Mouse (Mus musculus) CH12.LX (cell line): Measurements from ENCODE around the gene Scin. TPM values are rescaled to one million over a fixed set of nuclear protein-coding genes. Genes with fewer than 3 reads are reported as not detected.
A peak's percentile ranks its signal among the peaks of the same experiment; 100 is the strongest.

Experiments used
- DNase-seq: peaks from one replicate; pipeline ENCODE4 v3.0.0-alpha.2; 2013; ENCODE audit errors: extremely low read depth
- H3K27ac ChIP-seq: 2 replicates; pipeline ENCODE4 v1.5.1; 2012; ENCODE audit warnings: low read depth, mild to moderate bottlenecking, control low read depth, moderate library complexity; ENCODE audit not compliant: insufficient read depth
- H3K27me3 ChIP-seq: replicated peaks from 2 replicates; pipeline ENCODE3; 2012; ENCODE audit warnings: inconsistent platforms
- H3K36me3 ChIP-seq, 2 experiments: replicated peaks in 1 of 2; 2 replicates each; pipeline versions ENCODE3 to v1.6.1; 2012; ENCODE audit warnings: inconsistent platforms in 1 of 2, low read length in 1 of 2, mild to moderate bottlenecking in 1 of 2, mixed read lengths in 1 of 2, moderate library complexity in 1 of 2; ENCODE audit not compliant: control insufficient read depth in 1 of 2, insufficient read depth in 1 of 2
- H3K4me1 ChIP-seq, 2 experiments: 2 replicates each; pipeline ENCODE4 v1.6.1; 2012; ENCODE audit warnings: inconsistent platforms in 1 of 2, moderate library complexity in 1 of 2; ENCODE audit not compliant: insufficient read depth in 2 of 2, control insufficient read depth in 1 of 2
- H3K4me2 ChIP-seq: 2 replicates; pipeline ENCODE4 v1.6.1; 2012; ENCODE audit warnings: low read depth, mild to moderate bottlenecking, control low read depth; ENCODE audit not compliant: poor library complexity, insufficient read depth, severe bottlenecking
- H3K4me3 ChIP-seq, 3 experiments: fragments of 150-350 bp in 1 of 3; sonication (generic) in 1 of 3; replicated peaks in 1 of 3; 2 replicates each; pipeline versions ENCODE3 to v1.5.1; 2011 to 2012; ENCODE audit warnings: low read depth in 2 of 3, low read length in 2 of 3, mild to moderate bottlenecking in 2 of 3, moderate library complexity in 2 of 3, control low read depth in 1 of 3, improper control_type of control experiment in 1 of 3, inconsistent platforms in 1 of 3, mixed read lengths in 1 of 3; ENCODE audit not compliant: poor library complexity in 1 of 3
- H3K79me2 ChIP-seq: replicated peaks from 2 replicates; pipeline ENCODE4 v1.6.1; 2012; ENCODE audit warnings: mild to moderate bottlenecking, moderate library complexity; ENCODE audit not compliant: control insufficient read depth, poor library complexity, insufficient read depth, severe bottlenecking; ENCODE audit errors: extremely low read depth
- H3K9ac ChIP-seq: 2 replicates; pipeline ENCODE4 v1.6.1; 2012; ENCODE audit warnings: low read depth, mild to moderate bottlenecking, control low read depth, moderate library complexity; ENCODE audit not compliant: insufficient read depth
- H3K9me3 ChIP-seq: replicated peaks from 2 replicates; pipeline ENCODE3; 2012; ENCODE audit warnings: low read length, inconsistent platforms, mixed read lengths
- BHLHE40 ChIP-seq: IDR thresholded peaks from 2 replicates; pipeline ENCODE4 v1.6.1; 2011; ENCODE audit warnings: mild to moderate bottlenecking, low read depth, low read length, improper control_type of control experiment
- CTCF ChIP-seq, 2 experiments: IDR thresholded peaks in 1 of 2; conservative IDR thresholded peaks in 1 of 2; 2 replicates each; pipeline ENCODE4 v1.5.1; 2011 to 2012; ENCODE audit warnings: low read depth in 2 of 2, low read length in 2 of 2, improper control_type of control experiment in 1 of 2, inconsistent platforms in 1 of 2, mild to moderate bottlenecking in 1 of 2, moderate library complexity in 1 of 2
- JUN ChIP-seq: IDR thresholded peaks from 2 replicates; pipeline ENCODE4 v1.6.1; 2011; ENCODE audit warnings: low read depth, mild to moderate bottlenecking, low read length, improper control_type of control experiment, moderate library complexity; ENCODE audit not compliant: insufficient read depth
- JUND ChIP-seq: conservative IDR thresholded peaks from 2 replicates; pipeline ENCODE4 v1.6.1; 2011; ENCODE audit warnings: low read depth, low read length, improper control_type of control experiment
- MAFK ChIP-seq: IDR thresholded peaks from 2 replicates; pipeline ENCODE4 v1.6.1; 2011; ENCODE audit warnings: low read length, improper control_type of control experiment; ENCODE audit not compliant: insufficient replicate concordance
- MAX ChIP-seq: IDR thresholded peaks from 2 replicates; pipeline ENCODE4 v1.6.1; 2011; ENCODE audit warnings: low read length, improper control_type of control experiment
- POLR2A ChIP-seq: IDR thresholded peaks from 2 replicates; pipeline ENCODE4 v1.6.1; 2011; ENCODE audit warnings: low read depth, mild to moderate bottlenecking, improper control_type of control experiment, low read length
- POLR2AphosphoS2 ChIP-seq: IDR thresholded peaks from 2 replicates; pipeline ENCODE4 v1.6.1; 2011; ENCODE audit warnings: low read depth, low read length, improper control_type of control experiment
- RAD21 ChIP-seq: IDR thresholded peaks from 2 replicates; pipeline ENCODE4 v1.6.1; 2011; ENCODE audit warnings: low read depth, mild to moderate bottlenecking, low read length, improper control_type of control experiment, moderate library complexity
- RCOR1 ChIP-seq: conservative IDR thresholded peaks from 2 replicates; pipeline ENCODE4 v1.6.1; 2012; ENCODE audit warnings: low read depth, mild to moderate bottlenecking, inconsistent platforms, low read length, improper control_type of control experiment
- SIN3A ChIP-seq: IDR thresholded peaks from 2 replicates; pipeline ENCODE4 v1.6.1; 2012; ENCODE audit warnings: low read length, improper control_type of control experiment, inconsistent platforms
- USF2 ChIP-seq: conservative IDR thresholded peaks from 2 replicates; pipeline ENCODE4 v1.6.1; 2011; ENCODE audit warnings: low read depth, low read length, improper control_type of control experiment
- dilution Hi-C: fragments of 300-500 bp; cut with MboI; formaldehyde crosslinking; loops from 2 replicates; pipeline ENCODE4 v1.14.3; 2020; ENCODE audit warnings: low sequenced_read_pairs; ENCODE audit not compliant: extremely low pct_unique_long_range_greater_than_20kb, extremely low pct_ligation_motif_present
- in situ Hi-C: fragments of 300-500 bp; cut with MboI; formaldehyde crosslinking; loops from 3 replicates; pipeline ENCODE4 v1.14.3; 2019; ENCODE audit warnings: low sequenced_read_pairs, low pct_ligation_motif_present, low pct_unique_long_range_greater_than_20kb, mixed read lengths
- polyA plus RNA-seq: library from polyadenylated mRNA; unstranded; fragments of >175 nt; gene quantifications from 2 replicates; pipeline ENCODE4 v1.2.1, GENCODE M21; 2012; ENCODE audit warnings: low read depth; ENCODE audit not compliant: insufficient read length
- total RNA-seq, 2 experiments: library from RNA; depleted of rRNA; stranded (reverse); fragments of 300-350 nt in 1 of 2; fragments of >200 nt in 1 of 2; gene quantifications; 2 replicates each; pipeline ENCODE4 v1.2.3; 2012 to 2014

The Scin gene
- total and polyA plus RNA-seq, 3 experiments, result not detected

DNA sequence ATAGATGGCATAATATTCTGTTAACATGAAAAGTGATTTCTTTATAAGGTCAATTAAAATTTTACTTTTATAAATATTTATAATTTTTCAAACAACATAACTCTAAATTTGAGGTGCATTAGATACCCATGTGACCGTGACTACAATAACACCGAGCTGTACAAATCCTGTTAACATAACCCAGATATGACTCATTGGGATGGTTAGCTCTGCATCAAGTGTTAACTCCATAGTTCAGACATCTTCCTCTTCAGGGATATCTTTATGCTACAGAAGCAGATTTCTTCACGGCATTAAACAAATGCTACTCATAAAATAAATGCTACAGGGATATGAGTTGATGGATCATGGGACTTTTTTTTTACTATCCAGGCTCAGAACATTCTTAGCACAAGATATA, 37.6 kb downstream of the Scin start:
- Histone ChIP-seq H3K36me3 (no peaks in the 10 kb centered on the region), H3K9me3 (no peaks in the 10 kb centered on the region), H3K27me3 (no peaks in the 10 kb centered on the region), H3K9ac (no peak overlapping the region), H3K4me3 (no peak overlapping the region), H3K4me2 (no peak overlapping the region), H3K4me1 (no peaks in the 10 kb centered on the region), H3K27ac (no peak overlapping the region), H3K79me2 (no peaks in the 10 kb centered on the region)
- dilution Hi-C loops, result no loop called here
- no peak for TF ChIP-seq JUN
- no peak for TF ChIP-seq POLR2A
- TF ChIP-seq CTCF (conservative IDR thresholded peaks at IDR 0.05 in 1 of 2, IDR thresholded peaks at IDR 0.05 in 1 of 2; ENCODE audit: low read depth in 2 of 2, low read length in 2 of 2), result no peak
- TF ChIP-seq MAX, result no peak
- TF ChIP-seq USF2, result no peak
- no peak for TF ChIP-seq RCOR1
- TF ChIP-seq RAD21, result no peak
- DNase-seq, result no peak
- in situ Hi-C loops, result loop anchor here (25.0 kb wide), 1 partner anchor 716 kb away; no protein-coding TSS in a partner anchor

DNA sequence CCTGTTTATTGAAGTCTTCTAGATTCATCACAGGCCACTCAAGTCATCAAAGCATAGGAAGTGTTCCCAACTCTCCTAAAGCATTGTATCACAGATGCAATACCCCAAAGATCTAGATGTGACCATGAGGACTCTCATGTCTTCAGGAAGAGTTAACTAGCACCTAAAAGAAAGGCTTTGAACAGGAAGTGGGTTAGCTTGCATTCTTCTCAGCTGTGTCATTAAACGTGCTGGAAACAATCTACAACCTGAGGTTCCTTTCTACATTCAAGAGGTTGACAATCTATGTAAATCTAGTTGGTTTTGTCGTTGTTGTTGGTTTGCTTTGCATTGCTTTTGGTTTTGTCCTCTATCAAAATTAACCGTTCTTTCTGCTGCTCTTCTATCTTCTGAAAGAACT, 44.0 kb downstream of the Scin start:
- H3K4me2 ChIP-seq, result no peak overlapping the region
- H3K27me3 ChIP-seq, result no peaks in the 10 kb centered on the region
- H3K79me2 ChIP-seq, result no peaks in the 10 kb centered on the region
- DNase-seq, result no peak
- no peaks in the 10 kb centered on the region for H3K36me3 ChIP-seq
- no peak overlapping the region for H3K4me3 ChIP-seq
- H3K4me1 ChIP-seq, result no peaks in the 10 kb centered on the region
- in situ Hi-C loops (loop anchor here (25.0 kb wide), 1 partner anchor 722 kb away; no protein-coding TSS in a partner anchor), dilution Hi-C loops (no loop called here)
- no peak overlapping the region for H3K9ac ChIP-seq
- H3K27ac ChIP-seq, result no peak overlapping the region
- TF ChIP-seq BHLHE40, result 0 out of 2 replicates have a peak, but pooled peaks have one; percentile 14
- no peak for TF ChIP-seq POLR2AphosphoS2
- TF ChIP-seq SIN3A, result no peak
- no peaks in the 10 kb centered on the region for H3K9me3 ChIP-seq

DNA sequence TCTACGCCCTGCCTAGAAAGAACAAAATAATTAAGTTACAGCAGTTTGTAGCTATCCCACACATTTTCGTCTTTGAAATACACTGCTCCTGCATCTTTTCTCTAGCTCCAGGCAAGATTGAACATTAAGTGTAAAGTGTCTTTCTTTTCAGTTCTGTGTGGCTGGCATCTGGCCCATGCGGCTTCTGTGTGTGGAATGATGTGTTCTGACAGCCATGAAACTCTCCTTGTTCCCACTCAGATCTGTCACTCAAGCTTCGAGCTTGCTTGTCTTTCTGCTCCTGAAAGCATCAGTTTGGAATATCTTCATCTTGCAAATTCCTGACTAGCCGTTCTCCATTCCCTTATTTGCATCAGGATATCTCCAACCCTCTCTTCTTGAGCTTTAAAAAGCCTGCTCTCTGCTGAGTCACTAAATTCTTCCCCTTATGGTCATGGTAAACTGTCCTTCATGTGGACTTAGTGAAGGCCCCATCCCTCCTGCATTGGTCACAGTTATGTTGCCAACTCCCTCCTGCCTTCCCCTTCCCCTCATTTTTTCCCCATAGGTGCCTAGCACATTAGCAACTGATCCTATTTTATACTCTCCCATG, 48.2 kb downstream of the Scin start:
- Histone ChIP-seq H3K4me3 (no peak overlapping the region), H3K4me1 (peaks cover 0 to 6% of the 10 kb centered on the region in 2 experiments; a peak in 1 of 4 replicates), H3K9ac (no peak overlapping the region), H3K27ac (no peak overlapping the region), H3K4me2 (no peak overlapping the region), H3K27me3 (no peaks in the 10 kb centered on the region), H3K79me2 (no peaks in the 10 kb centered on the region), H3K36me3 (no peaks in the 10 kb centered on the region), H3K9me3 (no peaks in the 10 kb centered on the region)
- TF ChIP-seq JUND, result no peak
- no peak for TF ChIP-seq CTCF (conservative IDR thresholded peaks at IDR 0.05 in 1 of 2, IDR thresholded peaks at IDR 0.05 in 1 of 2; ENCODE audit: low read depth in 2 of 2, low read length in 2 of 2)
- no peak for TF ChIP-seq MAFK
- dilution Hi-C loops (no loop called here), in situ Hi-C loops (loop anchor here (25.0 kb wide), 1 partner anchor 726 kb away; no protein-coding TSS in a partner anchor)
- DNase-seq, result no peak
